Mouse (Mus musculus): ENCODE results near the gene Clhc1. TPM values are rescaled to one million over a fixed set of nuclear protein-coding genes. Genes with fewer than 3 reads are reported as not detected.
A peak's percentile ranks its signal among the peaks of the same experiment; 100 is the strongest.

Gene Clhc1
- total RNA-seq, 1 experiment from 2014 or later: 1.3 TPM

DNA sequence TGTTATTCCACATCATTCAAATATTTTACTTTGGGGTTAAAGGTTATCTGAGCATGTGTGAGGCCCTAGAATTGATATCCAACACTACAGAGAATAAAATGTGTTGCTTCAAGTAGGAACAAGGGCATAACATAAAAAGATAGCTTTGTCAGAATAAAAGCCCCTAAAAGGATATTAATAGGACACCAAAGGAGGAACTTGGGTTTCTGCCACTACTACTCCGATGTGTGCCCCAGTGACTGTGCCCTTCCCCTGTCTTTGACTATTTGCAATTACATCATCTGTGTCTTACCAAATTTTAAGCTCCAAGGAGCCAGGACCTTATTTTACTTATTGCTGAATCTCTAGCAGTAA lies 1.7 kb downstream of the Clhc1 start:
- ATAC-seq (ENCODE audit: extremely low read depth, insufficient number of reproducible peaks, low FRiP score, poor library complexity, severe bottlenecking): peak; percentile 22; the same call in 1 of the 2 replicates

DNA sequence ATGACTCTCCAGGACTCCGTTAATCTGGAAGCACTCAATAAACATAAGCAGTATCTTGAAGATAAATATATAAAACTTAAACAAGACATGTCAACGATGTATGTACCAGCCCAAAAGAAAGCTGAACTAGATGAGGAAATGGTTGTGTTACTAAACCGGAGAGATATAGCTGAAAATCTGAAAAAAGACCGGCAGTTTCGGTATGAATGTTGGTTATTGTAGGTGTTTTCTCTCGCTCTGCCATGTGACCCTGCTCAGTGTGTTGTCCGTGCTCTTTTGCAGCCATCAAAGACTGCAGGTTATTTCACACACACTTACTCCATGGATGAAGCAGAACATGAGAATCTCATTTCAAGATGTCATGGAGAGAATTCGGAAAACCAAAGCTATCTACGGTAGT lies 12.7 kb downstream of the Clhc1 start:
- ATAC-seq (ENCODE audit: extremely low read depth, insufficient number of reproducible peaks, low FRiP score, poor library complexity, severe bottlenecking): no peak

DNA sequence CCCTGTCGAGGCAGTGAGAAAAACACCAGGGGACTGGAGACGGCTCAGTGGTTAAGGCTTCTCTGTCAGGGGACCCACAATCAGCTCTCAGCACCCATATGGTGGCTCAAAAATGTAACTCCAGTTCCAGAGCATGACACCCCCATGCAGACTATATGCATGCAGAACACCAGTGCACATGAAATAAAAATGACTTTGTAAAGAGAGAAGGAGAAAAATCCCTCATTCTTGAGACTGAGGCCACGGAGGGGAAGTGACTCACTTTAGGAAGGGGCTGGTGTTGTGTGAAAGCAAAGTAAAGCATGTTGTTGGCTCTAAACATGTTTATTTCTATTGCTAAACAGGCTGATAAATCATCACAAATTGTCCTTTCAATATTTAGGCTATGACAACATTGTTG lies 13.2 kb downstream of the Clhc1 start:
- no peak for ATAC-seq (ENCODE audit: extremely low read depth, insufficient number of reproducible peaks, low FRiP score, poor library complexity, severe bottlenecking)

DNA sequence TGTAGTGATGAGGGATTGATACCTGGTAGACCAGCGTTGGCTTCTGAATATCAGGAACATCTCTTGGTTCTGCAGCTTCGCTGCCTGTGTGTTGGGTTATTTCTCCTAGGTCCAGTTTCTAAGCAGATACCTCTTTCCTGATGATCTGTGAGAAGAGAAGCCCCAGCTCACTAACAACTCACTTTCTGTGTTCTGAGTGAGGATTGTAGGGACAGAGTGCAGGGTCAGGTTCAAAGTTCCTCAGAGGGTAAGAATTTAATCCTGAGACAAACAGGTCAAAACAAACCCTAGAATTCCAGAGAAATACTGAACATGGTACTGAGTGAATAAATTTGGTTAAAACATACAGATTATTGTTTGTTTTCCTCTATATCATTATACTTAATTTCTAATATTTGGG lies 15.7 kb downstream of the Clhc1 start:
- no peak for ATAC-seq (ENCODE audit: extremely low read depth, insufficient number of reproducible peaks, low FRiP score, poor library complexity, severe bottlenecking)

DNA sequence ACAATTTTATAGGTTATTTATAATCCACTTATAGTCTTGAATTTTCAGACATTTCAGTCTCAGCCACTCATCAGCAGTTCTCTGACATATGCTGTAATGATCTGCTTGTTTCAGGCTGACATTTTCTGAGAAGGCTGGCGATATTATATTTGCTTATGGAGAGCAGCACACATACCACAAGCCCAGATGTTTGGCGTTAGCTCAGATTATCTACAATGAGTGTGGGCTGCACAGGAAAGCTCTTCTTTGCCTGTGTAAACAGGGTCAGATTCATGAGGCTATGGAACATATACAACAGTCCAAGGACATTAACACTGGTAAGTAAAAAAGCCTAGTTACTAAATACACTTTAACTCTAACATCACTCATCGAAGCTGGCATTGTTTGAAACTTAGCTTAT lies 23.8 kb downstream of the Clhc1 start:
- no peak for ATAC-seq (ENCODE audit: extremely low read depth, insufficient number of reproducible peaks, low FRiP score, poor library complexity, severe bottlenecking)

DNA sequence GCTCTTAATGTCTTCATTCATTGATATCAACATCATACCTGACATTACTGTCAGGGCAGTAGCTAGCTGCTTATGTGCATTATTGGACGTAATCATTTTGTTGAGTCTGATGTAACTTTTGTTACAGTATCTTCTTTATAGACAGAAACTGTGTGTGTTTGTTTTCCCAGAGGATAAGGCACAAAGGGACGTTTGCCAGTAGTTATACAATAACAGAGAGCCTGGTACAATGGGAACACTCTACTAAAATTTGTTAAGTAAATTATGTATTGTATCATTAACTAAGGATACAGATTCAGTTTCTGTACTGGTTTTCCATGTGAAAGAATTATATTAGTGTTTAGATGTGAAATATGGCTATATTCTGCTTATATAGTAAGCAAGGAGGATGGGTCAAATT lies 24.9 kb downstream of the Clhc1 start:
- ATAC-seq (ENCODE audit: extremely low read depth, insufficient number of reproducible peaks, low FRiP score, poor library complexity, severe bottlenecking): no peak

DNA sequence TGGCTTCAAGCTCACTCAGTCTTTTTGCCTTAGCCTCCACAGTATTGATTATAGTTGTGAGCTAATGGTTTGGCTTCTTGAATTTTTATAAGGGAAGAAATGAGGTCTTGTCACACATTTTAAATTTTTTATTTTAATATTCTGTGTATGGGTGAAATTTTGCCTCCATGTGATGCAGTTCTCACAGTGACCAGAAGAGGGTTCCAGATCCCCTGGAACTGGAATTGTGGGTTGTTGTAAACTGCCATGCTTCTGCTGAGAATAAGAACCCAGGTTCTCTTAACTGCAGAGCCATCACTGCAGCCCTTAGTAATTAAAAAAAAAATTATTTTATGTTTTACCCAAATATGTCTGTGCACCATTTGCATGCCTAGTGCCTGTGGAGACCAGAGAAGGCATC lies 31.9 kb downstream of the Clhc1 start:
- ATAC-seq (ENCODE audit: extremely low read depth, insufficient number of reproducible peaks, low FRiP score, poor library complexity, severe bottlenecking): peak; percentile 55; the same call in 1 of the 2 replicates

DNA sequence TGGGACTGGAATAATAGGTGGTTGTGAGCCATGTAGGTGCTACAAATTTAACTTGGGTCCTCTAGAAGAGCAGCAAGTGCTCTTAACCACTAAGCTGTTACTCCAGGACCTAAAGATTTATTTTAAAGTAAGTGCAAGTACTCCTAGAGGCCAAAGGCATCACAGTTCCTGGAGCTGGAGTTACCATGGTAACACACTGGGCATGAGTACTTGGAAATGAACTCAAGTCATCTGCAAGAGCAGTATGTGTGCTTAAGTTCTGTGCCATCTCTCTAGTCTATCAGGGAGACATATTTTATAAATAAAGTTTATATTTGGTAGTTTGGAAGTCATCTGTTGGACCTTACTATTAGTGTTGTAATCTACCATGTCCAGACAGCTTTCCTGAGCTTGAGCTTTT lies 47.5 kb downstream of the Clhc1 start:
- no peak for ATAC-seq (ENCODE audit: extremely low read depth, insufficient number of reproducible peaks, low FRiP score, poor library complexity, severe bottlenecking)

DNA sequence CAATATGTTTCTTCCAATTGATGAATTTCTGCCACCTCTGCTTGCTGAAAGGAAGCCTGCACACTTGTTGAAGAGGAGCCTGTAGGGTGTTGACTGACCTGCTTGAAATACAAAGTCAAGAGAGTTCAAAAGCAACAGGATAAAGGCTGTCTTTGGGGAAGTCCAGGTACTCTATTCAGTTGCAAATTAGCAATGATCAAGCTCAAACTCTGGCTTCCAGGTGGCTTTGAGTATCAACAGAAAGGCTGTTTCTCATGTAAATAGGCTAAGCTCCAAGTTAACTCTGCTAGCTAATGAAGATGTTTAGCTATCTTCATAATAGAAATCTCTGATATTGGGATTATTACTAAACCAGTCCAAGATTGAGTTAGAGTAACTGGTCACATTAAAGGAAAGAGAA lies 49.4 kb downstream of the Clhc1 start:
- ATAC-seq (ENCODE audit: extremely low read depth, insufficient number of reproducible peaks, low FRiP score, poor library complexity, severe bottlenecking): no peak

DNA sequence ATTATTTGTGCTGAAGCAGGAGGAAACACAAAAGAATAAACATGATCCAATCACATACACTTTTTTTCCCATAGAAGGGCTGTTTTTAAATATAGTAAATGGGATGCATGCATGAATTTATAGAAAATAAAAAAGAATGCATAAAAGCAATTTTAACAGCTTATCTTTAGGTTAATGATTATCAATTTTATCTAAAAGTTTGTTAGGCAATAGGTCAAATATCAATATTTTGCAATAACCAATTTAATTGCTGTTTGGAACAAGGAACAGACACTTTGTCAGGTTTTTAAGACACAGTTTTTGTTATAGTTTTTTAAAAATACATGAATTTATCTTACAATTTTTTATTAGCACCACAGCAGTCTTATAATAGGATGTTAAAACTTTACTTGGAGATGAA lies 51.2 kb downstream of the Clhc1 start:
- no peak for ATAC-seq (ENCODE audit: extremely low read depth, insufficient number of reproducible peaks, low FRiP score, poor library complexity, severe bottlenecking)

DNA sequence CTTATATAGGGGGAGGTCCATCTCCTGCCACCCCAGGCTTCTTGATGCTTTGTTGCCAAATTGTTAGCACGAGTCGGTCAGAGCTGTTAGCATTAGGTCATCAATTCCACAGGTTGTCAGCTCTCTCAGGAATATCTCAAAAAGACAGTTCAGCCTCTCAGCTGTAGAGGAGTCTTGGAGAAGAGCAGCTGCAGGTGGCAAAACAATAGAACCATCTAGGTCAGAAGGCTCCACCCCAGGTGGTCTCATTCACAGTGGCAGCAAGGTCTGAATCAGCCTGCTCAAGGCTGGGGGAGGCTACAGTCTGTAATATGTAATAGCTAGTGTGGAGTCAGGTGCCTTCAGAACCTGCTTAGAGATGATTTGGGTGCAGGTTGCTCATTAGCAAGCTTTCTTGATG lies 55.8 kb downstream of the Clhc1 start:
- no peak for ATAC-seq (ENCODE audit: extremely low read depth, insufficient number of reproducible peaks, low FRiP score, poor library complexity, severe bottlenecking)

DNA sequence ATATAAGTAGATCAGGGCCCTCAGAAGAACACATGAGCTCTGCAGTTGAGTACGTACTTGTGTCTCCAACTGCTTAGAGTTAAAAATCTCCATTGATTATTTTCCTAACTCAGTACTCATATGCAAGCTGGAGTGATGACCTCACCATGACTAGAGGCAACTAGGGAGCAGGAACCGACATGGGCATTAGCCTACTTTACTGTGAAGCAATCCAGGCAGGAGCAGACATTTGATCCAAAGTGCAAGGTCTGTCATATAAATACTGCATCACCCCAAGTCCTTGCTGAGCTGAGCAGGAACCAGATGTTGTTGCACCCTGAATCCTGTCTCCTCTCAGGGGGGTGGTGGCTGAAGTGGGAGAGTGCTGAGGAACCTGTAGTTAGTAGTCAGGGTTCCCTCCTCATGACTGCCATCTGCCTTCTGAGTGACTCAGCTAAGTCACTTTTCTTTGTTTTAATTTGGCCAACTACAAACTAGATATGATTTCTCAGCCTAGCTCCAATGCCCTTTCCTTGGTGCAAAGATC lies 59.8 kb downstream of the Clhc1 start:
- no peak for ATAC-seq (ENCODE audit: extremely low read depth, insufficient number of reproducible peaks, low FRiP score, poor library complexity, severe bottlenecking)

DNA sequence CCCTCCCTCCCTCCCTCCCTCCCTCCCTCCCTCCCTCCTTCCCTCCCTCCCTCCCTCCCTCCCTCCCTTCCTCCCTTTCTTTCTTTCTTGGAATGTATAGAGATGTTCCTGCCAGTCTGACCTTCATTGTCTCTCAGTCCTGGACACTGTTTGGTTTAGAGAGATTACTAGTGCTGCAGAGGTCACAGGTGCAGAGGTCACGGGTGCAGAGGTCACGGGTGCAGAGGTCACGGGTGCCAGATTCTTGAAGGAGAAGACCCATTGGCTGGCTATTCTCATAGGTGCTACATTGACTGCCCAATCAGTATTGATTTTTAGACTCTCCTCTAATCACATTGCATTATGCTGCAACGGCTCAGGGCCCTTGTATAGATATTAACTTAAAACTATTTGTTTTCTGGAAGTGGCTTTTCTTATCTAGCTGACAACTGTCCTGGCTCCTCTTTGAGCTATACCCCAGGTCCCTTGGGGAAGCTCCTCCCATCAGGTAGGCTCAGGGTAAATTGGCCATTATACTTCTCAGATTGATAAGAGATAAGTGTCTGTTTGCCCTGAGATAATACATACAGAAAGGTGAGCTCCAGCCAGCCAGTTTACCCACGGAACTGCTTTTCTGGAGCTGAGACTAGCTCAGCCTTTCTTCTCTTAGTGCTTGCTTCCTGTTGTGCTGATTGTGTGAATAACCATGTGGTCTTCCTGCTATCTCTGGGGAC lies 62.2 kb downstream of the Clhc1 start:
- ATAC-seq (ENCODE audit: extremely low read depth, insufficient number of reproducible peaks, low FRiP score, poor library complexity, severe bottlenecking): no peak

DNA sequence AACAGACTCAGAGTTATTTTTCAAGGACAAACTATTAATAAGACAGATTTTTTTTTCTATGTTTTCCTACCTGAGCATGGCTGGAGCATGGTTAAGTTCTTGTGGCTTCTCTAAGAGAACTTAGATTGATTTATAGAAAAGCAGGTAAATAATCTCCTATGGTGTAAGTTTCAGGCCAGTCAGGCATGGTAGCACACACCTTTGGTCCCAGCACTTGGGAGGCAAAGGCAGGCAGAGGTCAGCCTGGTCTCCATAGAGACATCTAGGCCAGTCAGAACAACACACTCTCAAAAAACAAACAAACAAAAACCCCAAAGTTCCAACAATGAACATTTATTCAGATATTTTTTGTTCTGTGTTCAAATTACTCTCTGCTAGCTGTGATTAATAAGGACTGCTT lies 64.3 kb downstream of the Clhc1 start:
- no peak for ATAC-seq (ENCODE audit: extremely low read depth, insufficient number of reproducible peaks, low FRiP score, poor library complexity, severe bottlenecking)

DNA sequence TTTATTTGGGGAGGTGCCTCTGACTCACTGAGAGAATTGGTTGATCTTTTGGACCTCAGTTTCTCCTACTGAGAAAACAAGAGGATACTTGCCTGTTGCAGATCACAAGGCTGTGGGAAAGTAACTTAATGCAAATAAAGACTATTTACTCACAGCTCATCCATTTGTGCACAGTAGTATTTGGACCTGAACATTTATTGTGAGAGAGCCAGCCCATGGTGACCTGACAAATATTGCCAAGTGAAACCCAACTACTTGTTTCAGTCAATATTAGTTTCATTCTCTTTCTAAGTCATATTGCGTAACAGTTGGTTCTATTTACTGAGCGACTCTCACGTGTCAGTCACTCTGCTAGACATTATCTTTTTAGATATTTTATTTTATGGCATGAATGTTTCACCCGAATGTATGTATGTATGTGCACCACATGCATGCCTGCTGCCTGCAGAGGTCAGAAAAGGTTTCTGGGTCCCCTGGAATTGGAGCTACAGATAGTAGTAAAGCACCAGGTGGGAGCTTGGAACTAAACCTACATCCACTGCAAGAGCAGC lies 65.5 kb downstream of the Clhc1 start:
- ATAC-seq (ENCODE audit: extremely low read depth, insufficient number of reproducible peaks, low FRiP score, poor library complexity, severe bottlenecking): no peak

DNA sequence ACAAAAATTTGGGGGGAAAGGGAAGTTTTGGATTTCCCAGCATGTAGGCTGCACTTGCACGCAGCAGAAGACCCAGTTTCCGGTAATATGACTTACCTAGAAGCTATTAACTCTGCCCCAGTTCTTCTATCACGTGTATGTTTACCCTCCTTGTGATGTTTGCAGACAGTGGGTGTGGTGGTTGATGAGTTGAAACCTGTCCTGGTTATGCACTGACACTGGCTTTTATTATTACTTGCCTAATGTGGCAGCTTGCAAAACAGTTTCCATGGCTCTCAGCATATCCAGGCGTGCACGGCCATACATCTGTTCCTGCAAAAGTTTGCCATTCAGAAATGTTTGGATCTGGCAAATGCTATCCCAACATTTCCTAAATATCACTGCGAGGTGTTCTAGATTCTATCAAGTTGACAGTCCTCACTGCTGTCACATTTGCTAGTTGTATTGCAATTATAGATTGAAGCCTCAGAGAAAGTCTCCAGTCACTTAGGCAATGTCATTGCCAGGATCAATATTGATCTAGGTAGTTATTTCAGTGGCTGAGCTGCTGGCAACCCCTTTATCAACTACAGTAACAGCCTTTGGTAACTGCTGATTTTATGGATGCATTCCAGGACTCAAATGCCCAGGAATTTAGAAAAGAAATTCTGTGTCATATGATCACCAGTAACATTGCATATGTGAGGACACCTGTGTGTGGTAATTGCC lies 66.6 kb downstream of the Clhc1 start:
- ATAC-seq (ENCODE audit: extremely low read depth, insufficient number of reproducible peaks, low FRiP score, poor library complexity, severe bottlenecking): no peak

DNA sequence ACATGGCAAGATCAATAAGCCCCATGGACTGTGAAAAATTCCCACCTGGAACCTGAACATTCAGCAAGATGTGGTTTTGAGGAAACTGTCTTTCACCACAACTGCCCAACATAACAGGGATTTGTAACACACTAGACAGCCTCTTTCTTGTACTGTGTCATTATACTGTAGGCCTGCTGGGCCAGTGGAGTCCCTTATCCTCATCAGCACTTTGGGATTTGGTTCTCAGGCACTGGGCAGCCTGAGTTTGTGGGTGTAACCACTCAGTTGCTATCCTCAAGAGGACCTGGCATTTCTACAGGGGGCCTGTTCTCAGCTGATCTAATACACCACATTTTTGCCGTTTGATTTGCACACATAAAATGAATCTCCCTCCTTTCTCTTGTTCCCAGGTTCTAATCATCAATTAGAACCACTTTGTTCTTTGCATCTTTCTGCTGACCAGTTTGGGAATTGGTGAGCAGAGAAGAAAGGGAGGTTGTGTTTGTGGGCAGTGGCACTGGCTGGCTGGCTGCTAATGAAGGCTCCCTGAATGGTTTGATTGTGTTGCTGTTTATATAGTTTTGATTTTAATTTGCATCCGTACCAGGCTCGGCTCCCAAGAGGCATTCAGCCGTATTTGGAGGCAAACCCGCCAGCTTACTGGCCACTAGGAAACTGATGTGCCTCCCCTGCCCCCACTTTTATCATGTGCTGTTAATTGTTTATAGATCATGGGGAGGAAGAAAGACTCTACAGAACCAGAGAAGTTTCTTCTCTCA lies 74.5 kb downstream of the Clhc1 start:
- no peak for ATAC-seq (ENCODE audit: extremely low read depth, insufficient number of reproducible peaks, low FRiP score, poor library complexity, severe bottlenecking)

DNA sequence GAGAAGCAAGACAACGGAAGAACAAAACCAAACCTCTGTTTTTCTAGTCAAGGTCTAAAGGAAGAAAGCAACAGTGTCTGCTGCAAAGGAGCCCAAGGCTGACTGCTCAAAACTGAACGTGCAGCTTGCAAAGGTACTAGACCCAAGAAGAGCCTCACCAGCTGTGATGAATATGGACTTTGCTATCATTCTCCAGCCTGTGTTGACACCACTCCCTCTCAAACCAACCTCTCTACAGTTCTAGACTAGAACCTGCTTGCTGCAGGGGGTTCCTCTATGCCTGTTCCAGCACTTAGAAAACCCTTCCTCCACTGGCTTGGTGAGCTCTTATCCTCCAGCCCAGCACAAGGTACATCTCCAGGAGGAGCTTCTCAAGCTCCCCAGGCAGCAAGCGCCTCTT lies 75.6 kb downstream of the Clhc1 start:
- ATAC-seq (ENCODE audit: extremely low read depth, insufficient number of reproducible peaks, low FRiP score, poor library complexity, severe bottlenecking): no peak

DNA sequence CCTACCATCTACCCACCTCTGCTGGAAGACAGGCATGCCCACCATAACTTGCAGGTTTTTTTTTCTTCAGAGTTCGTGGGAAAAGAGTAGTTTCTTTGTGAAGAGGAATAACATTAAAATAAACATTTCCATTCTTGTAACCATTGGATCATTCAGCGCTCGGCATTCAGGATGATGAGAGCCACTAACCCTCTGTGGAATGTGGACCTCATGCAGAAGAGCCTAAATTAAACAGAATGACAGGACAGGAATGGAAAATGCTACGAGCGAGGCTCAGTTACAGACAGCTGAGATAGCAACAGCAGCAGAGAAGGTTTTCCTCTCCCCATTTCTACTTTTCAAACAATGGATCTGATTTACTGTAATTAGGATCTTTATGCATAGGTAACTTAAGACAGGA lies 78.8 kb downstream of the Clhc1 start:
- ATAC-seq (ENCODE audit: extremely low read depth, insufficient number of reproducible peaks, low FRiP score, poor library complexity, severe bottlenecking): no peak

DNA sequence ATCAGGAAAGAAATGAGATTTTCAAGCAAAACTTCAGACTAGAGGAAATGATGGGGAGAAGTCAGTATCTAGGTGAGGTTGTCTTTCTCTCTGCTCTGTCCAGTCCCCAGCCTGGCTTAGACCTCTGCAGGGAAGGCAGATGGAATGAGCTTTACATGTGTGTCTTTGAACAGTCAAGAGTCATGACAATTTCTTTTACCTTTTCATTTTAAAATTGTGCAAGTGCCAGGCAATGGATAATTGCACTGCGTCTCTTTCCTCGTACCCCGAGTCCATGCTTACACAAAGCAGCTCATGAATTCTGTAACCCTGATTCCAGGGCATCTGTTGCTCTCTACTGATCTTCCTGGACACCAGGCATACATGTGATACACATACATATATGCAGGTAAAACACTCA lies 80.0 kb downstream of the Clhc1 start:
- no peak for ATAC-seq (ENCODE audit: extremely low read depth, insufficient number of reproducible peaks, low FRiP score, poor library complexity, severe bottlenecking)
